Mouse (Mus musculus) testis, postnatal 14 days (tissue): Measurements from ENCODE around the gene Neurog2.
A peak's percentile ranks its signal among the peaks of the same experiment; 100 is the strongest.

Experiments used
- DNase-seq: peaks from one replicate; pipeline ENCODE4 v3.0.0; 2021; ENCODE audit warnings: low spot score

Gene Neurog2

GRCm38 (mm10) chr3:127646156-127646825 lies 13.4 kb downstream of the Neurog2 start:
- DNase-seq, result no peak

- DNase-seq, result no peak
Measured at GRCm38 (mm10) chr3:127651742-127652653, 19.1 kb downstream of the Neurog2 start.

GRCm38 (mm10) chr3:127660712-127661111 lies 27.8 kb downstream of the Neurog2 start:
- DNase-seq, result no peak

- DNase-seq, result no peak
Measured at GRCm38 (mm10) chr3:127661646-127662531, 29.0 kb downstream of the Neurog2 start.

- peak; percentile 16 for DNase-seq
Measured at GRCm38 (mm10) chr3:127679703-127680102, 46.8 kb downstream of the Neurog2 start.
